Mouse (Mus musculus) C2C12 (cell line): ENCODE data around the gene Rd3l.

Experiments
- CTCF ChIP-seq: IDR thresholded peaks from one replicate; pipeline ENCODE4 v1.5.1; 2011; ENCODE audit not compliant: control insufficient read depth, insufficient read depth, insufficient read length
- MAX ChIP-seq: IDR thresholded peaks from one replicate; pipeline ENCODE4 v1.6.1; 2011; ENCODE audit warnings: mild to moderate bottlenecking, control low read depth
- MYOG ChIP-seq: IDR thresholded peaks from one replicate; pipeline ENCODE4 v1.6.1; 2011; ENCODE audit not compliant: control insufficient read depth, insufficient read length; ENCODE audit errors: extremely low read depth

DNA sequence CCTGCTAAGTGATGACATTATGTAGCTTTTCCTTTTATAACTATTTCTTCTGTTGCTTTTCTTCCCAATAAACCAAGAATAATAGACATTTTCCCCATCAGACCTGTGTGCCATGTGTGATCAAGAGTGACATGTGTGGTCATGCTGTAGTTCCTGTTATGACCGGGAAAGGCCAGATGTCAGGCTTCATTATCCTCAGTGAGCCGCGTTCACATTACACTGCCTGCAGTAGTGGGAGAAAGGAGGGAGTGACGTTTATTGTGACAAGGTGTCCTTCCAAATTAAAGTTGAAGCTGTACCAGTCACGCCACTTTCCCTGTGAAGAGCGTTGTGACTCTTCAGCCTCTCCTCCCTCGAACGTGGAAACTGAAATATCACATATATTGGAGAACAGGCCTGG, 714 bp upstream of the Rd3l start:
- no peak for TF ChIP-seq CTCF
- TF ChIP-seq MYOG, result no peak
- TF ChIP-seq MAX, result no peak
